Mouse (Mus musculus) forebrain, embryonic 16.5 days (tissue): ENCODE results near the gene Itih5. TPM values are rescaled to one million over a fixed set of nuclear protein-coding genes. Genes with fewer than 3 reads are reported as not detected.

Experiments used
- ATAC-seq: fragments of 200-750 bp; cut with Nextera tagmentation; 2 replicates; pipeline ENCODE4 v1.8.0; 2017; ENCODE audit warnings: mild to moderate bottlenecking, moderate library complexity
- H3K27ac ChIP-seq: fragments of 300-500 bp; sonication (generic); 2 replicates; pipeline ENCODE4 v1.5.1; 2014; ENCODE audit warnings: low read length, control low read depth
- H3K27me3 ChIP-seq: fragments of 300-500 bp; sonication (generic); replicated peaks from 2 replicates; pipeline ENCODE4 v1.6.1; 2014; ENCODE audit warnings: low read length; ENCODE audit not compliant: control insufficient read depth, insufficient read depth
- H3K36me3 ChIP-seq: fragments of 300-500 bp; sonication (generic); 2 replicates; pipeline ENCODE4 v1.6.1; 2014; ENCODE audit not compliant: control insufficient read depth, insufficient read depth
- H3K4me1 ChIP-seq: fragments of 300-500 bp; sonication (generic); replicated peaks from 2 replicates; pipeline ENCODE4 v1.6.1; 2014; ENCODE audit warnings: low read length; ENCODE audit not compliant: control insufficient read depth, insufficient read depth
- H3K4me2 ChIP-seq: fragments of 300-500 bp; sonication (generic); 2 replicates; pipeline ENCODE4 v1.6.1; 2014; ENCODE audit warnings: mild to moderate bottlenecking, low read length, control low read depth
- H3K4me3 ChIP-seq: fragments of 300-500 bp; sonication (generic); replicated peaks from 2 replicates; pipeline ENCODE4 v1.5.1; 2014; ENCODE audit warnings: mild to moderate bottlenecking, low read length, control low read depth
- H3K9ac ChIP-seq: fragments of 300-500 bp; sonication (generic); replicated peaks from 2 replicates; pipeline ENCODE4 v1.6.1; 2014; ENCODE audit warnings: low read depth, low read length, control low read depth
- H3K9me3 ChIP-seq: fragments of 300-500 bp; sonication (generic); 2 replicates; pipeline ENCODE4 v1.6.1; 2016; ENCODE audit warnings: low read length; ENCODE audit not compliant: control insufficient read depth
- whole genome bisulfite sequencing: fragments of 180-500 bp; shearing (Covaris S2); extraction: QIAGEN DNeasy Blood & Tissue Kit; methylation state at CpG from one replicate; pipeline ENCODE4 v1.1.7; 2014; 5-methylcytosine and 5-hydroxymethylcytosine counted together
- polyA plus RNA-seq: library from polyadenylated mRNA; unstranded; fragments of >200 nt; fragmentation: Nextera tagmentation; extraction: Ambion mirVana; gene quantifications from 2 replicates; pipeline ENCODE4 v1.2.1, GENCODE M21; 2015

The Itih5 gene
- polyA plus RNA-seq, 1 experiment from 2014 or later, result 3.7 TPM

- WGBS, result 54% methylated on average over 3 of the region's 3 CpGs
- no peak overlapping the region for H3K4me3 ChIP-seq
- no peak for ATAC-seq
These were observed 50.9 kb downstream of the Itih5 start for GRCm38 (mm10) chr2:10204301-10204700.

GRCm38 (mm10) chr2:10213468-10213867 is 60.1 kb downstream of the Itih5 start:
- WGBS, result 87% methylated on average over 12 of the region's 12 CpGs
- H3K4me2 ChIP-seq, result no peak overlapping the region
- H3K27me3 ChIP-seq, result no peaks in the 10 kb centered on the region
- no peak for ATAC-seq
- H3K9me3 ChIP-seq, result no peaks in the 10 kb centered on the region
- no peak overlapping the region for H3K4me3 ChIP-seq
- H3K36me3 ChIP-seq, result no peaks in the 10 kb centered on the region
- no peak overlapping the region for H3K9ac ChIP-seq
- H3K27ac ChIP-seq, result no peak overlapping the region
- peaks cover 11% of the 10 kb centered on the region for H3K4me1 ChIP-seq

More at GRCm38 (mm10) chr2:10204301-10204700, 50.9 kb downstream of the Itih5 start:
- Histone ChIP-seq H3K27ac (no peak overlapping the region), H3K9ac (no peak overlapping the region), H3K4me1 (no peaks in the 10 kb centered on the region), H3K27me3 (no peaks in the 10 kb centered on the region), H3K9me3 (no peaks in the 10 kb centered on the region), H3K4me2 (no peak overlapping the region), H3K36me3 (no peaks in the 10 kb centered on the region)

DNA sequence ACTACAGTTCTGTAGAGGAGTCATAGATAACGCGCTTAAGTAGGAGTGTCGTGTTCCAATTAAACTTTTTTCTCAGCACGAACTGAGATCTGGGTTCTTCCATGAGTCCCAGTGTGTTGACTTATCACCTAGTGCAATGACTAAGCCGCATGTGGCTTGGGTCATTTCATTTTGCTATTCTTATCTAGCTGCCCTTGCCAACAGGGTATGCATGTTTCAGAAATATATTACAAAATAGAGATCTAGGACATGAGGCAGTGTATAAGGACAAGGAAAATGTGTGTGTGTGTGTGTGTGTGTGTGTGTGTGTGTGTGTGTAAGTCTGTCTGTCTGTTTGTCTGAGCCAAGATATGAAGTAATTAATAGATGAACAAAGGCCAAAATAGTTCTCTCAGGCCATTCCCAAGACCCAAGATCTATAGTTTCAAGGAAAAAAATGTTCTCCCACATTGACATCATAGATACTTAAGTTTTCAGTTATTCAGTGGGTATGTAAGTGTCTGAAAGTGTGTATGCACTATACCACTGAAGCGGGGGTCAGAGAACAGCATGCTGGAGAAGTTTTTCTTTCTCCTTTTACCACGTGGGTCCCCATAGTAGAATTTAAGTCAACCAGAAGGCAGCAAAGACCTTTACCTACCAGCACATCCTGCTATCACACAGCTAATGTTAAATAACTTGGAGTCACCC is 62.6 kb downstream of the Itih5 start:
- H3K4me2 ChIP-seq, result no peak overlapping the region
- no peaks in the 10 kb centered on the region for H3K27me3 ChIP-seq
- no peaks in the 10 kb centered on the region for H3K9me3 ChIP-seq
- 70% methylated on average over 7 of the region's 7 CpGs for WGBS
- no peak overlapping the region for H3K4me3 ChIP-seq
- ATAC-seq, result peak; percentile 39
- no peak overlapping the region for H3K9ac ChIP-seq
- no peak overlapping the region for H3K27ac ChIP-seq
- no peaks in the 10 kb centered on the region for H3K36me3 ChIP-seq
- H3K4me1 ChIP-seq, result peaks cover 11% of the 10 kb centered on the region

- H3K9me3 ChIP-seq, result no peaks in the 10 kb centered on the region
- no peak overlapping the region for H3K9ac ChIP-seq
- no peaks in the 10 kb centered on the region for H3K27me3 ChIP-seq
- WGBS, result 31% methylated on average over 7 of the region's 7 CpGs
- no peak overlapping the region; the same call in 1 of the 2 replicates for H3K27ac ChIP-seq
- no peak overlapping the region for H3K4me3 ChIP-seq
- peaks cover 11% of the 10 kb centered on the region for H3K4me1 ChIP-seq
- no peak overlapping the region for H3K4me2 ChIP-seq
- ATAC-seq, result peak; percentile 92
- no peaks in the 10 kb centered on the region for H3K36me3 ChIP-seq
These were observed 63.3 kb downstream of the Itih5 start for GRCm38 (mm10) chr2:10216566-10217247.

GRCm38 (mm10) chr2:10221862-10222261 is 68.5 kb downstream of the Itih5 start:
- no peak for ATAC-seq
- no peaks in the 10 kb centered on the region for H3K9me3 ChIP-seq
- H3K4me3 ChIP-seq, result no peak overlapping the region
- no peak overlapping the region for H3K27ac ChIP-seq
- no peaks in the 10 kb centered on the region for H3K36me3 ChIP-seq
- no peak overlapping the region for H3K4me2 ChIP-seq
- peaks cover 4% of the 10 kb centered on the region for H3K4me1 ChIP-seq
- no peak overlapping the region for H3K9ac ChIP-seq
- no peaks in the 10 kb centered on the region for H3K27me3 ChIP-seq
- 87% methylated on average over 4 of the region's 4 CpGs for WGBS

GRCm38 (mm10) chr2:10226907-10227306 is 73.5 kb downstream of the Itih5 start:
- H3K4me2 ChIP-seq, result no peak overlapping the region
- no peak overlapping the region for H3K27ac ChIP-seq
- no peaks in the 10 kb centered on the region for H3K27me3 ChIP-seq
- no peaks in the 10 kb centered on the region for H3K4me1 ChIP-seq
- H3K9ac ChIP-seq, result no peak overlapping the region
- no peaks in the 10 kb centered on the region for H3K36me3 ChIP-seq
- no peak for ATAC-seq
- WGBS, result 90% methylated on average over 1 of the region's 1 CpGs
- no peaks in the 10 kb centered on the region for H3K9me3 ChIP-seq
- no peak overlapping the region for H3K4me3 ChIP-seq

- no peaks in the 10 kb centered on the region for H3K36me3 ChIP-seq
- no peak overlapping the region for H3K27ac ChIP-seq
These were observed 78.6 kb downstream of the Itih5 start for GRCm38 (mm10) chr2:10231971-10232370.

GRCm38 (mm10) chr2:10236554-10236953 is 83.2 kb downstream of the Itih5 start:
- no peaks in the 10 kb centered on the region for H3K27me3 ChIP-seq
- H3K9ac ChIP-seq, result no peak overlapping the region
- no peaks in the 10 kb centered on the region for H3K4me1 ChIP-seq
- no peaks in the 10 kb centered on the region for H3K36me3 ChIP-seq
- no peaks in the 10 kb centered on the region for H3K9me3 ChIP-seq
- H3K4me3 ChIP-seq, result no peak overlapping the region
- ATAC-seq, result no peak
- no peak overlapping the region for H3K27ac ChIP-seq
- no peak overlapping the region for H3K4me2 ChIP-seq
- WGBS, result 98% methylated on average over 2 of the region's 2 CpGs

More at GRCm38 (mm10) chr2:10231971-10232370, 78.6 kb downstream of the Itih5 start:
- H3K9ac ChIP-seq, result no peak overlapping the region
- H3K4me2 ChIP-seq, result no peak overlapping the region
- no peak overlapping the region for H3K4me3 ChIP-seq
- WGBS, result 68% methylated on average over 6 of the region's 6 CpGs
- H3K27me3 ChIP-seq, result no peaks in the 10 kb centered on the region
- H3K9me3 ChIP-seq, result no peaks in the 10 kb centered on the region
- no peak for ATAC-seq
- H3K4me1 ChIP-seq, result no peaks in the 10 kb centered on the region

- Histone ChIP-seq H3K4me2 (no peak overlapping the region), H3K9me3 (no peaks in the 10 kb centered on the region), H3K27ac (no peak overlapping the region), H3K9ac (no peak overlapping the region), H3K36me3 (no peaks in the 10 kb centered on the region), H3K27me3 (no peaks in the 10 kb centered on the region), H3K4me1 (no peaks in the 10 kb centered on the region), H3K4me3 (no peak overlapping the region)
- 11% methylated on average over 9 of the region's 9 CpGs for WGBS
- ATAC-seq, result no peak
These were observed 89.6 kb downstream of the Itih5 start for GRCm38 (mm10) chr2:10242970-10243369.
